Mouse (Mus musculus) heart, postnatal 14 days (tissue): Measurements from ENCODE around the gene Gm20388. TPM values are rescaled to one million over a fixed set of nuclear protein-coding genes. Genes with fewer than 3 reads are reported as not detected.

ENCODE experiments used
- DNase-seq, 2 experiments: peaks; one replicate each; pipeline ENCODE4 v3.0.0; 2021 to 2022
- intact Hi-C: fragments of 180-260 bp; cut with DNase I; formaldehyde crosslinking; loops from one replicate; pipeline ENCODE4 v1.15.1; 2025
- total RNA-seq, 2 experiments: library from RNA; stranded (reverse); gene quantifications; 2 replicates each; pipeline ENCODE4 v1.2.3; 2021

Gene Gm20388
- total RNA-seq, 2 experiments from 2014 or later, result 0.24 TPM; not detected in 1

- intact Hi-C loops, result no loop called here
- no peak for DNase-seq
These were observed 602.5 kb downstream of the Gm20388 start for GRCm38 (mm10) chr8:120513145-120513544.

- no peak for DNase-seq
- intact Hi-C loops, result no loop called here
These were observed 603.2 kb downstream of the Gm20388 start for GRCm38 (mm10) chr8:120513638-120514461.

- intact Hi-C loops, result no loop called here
These were observed 604.6 kb downstream of the Gm20388 start for GRCm38 (mm10) chr8:120515214-120515613.

GRCm38 (mm10) chr8:120515650-120516049, 605.0 kb downstream of the Gm20388 start:
- intact Hi-C loops, result no loop called here
- DNase-seq, result no peak

More at GRCm38 (mm10) chr8:120515214-120515613, 604.6 kb downstream of the Gm20388 start:
- no peak for DNase-seq

GRCm38 (mm10) chr8:120516182-120516755, 605.6 kb downstream of the Gm20388 start:
- intact Hi-C loops, result no loop called here
- DNase-seq, result no peak

GRCm38 (mm10) chr8:120517666-120518410, 607.2 kb downstream of the Gm20388 start:
- no peak for DNase-seq
- intact Hi-C loops, result no loop called here

- intact Hi-C loops, result no loop called here
- no peak for DNase-seq
These were observed 608.3 kb downstream of the Gm20388 start for GRCm38 (mm10) chr8:120518736-120519534.

- intact Hi-C loops, result no loop called here
- DNase-seq, result no peak
These were observed 609.6 kb downstream of the Gm20388 start for GRCm38 (mm10) chr8:120520287-120520686.

- intact Hi-C loops, result no loop called here
- DNase-seq, result peak; percentile 60 to 68
These were observed 610.3 kb downstream of the Gm20388 start for GRCm38 (mm10) chr8:120520707-120521590.

GRCm38 (mm10) chr8:120521591-120521965, 610.9 kb downstream of the Gm20388 start:
- no peak for DNase-seq
- intact Hi-C loops, result no loop called here

GRCm38 (mm10) chr8:120523641-120524040, 613.0 kb downstream of the Gm20388 start:
- intact Hi-C loops, result no loop called here
- no peak for DNase-seq

- DNase-seq, result no peak
- intact Hi-C loops, result no loop called here
These were observed 614.5 kb downstream of the Gm20388 start for GRCm38 (mm10) chr8:120525135-120525534.

- intact Hi-C loops, result no loop called here
- no peak for DNase-seq
These were observed 615.2 kb downstream of the Gm20388 start for GRCm38 (mm10) chr8:120525832-120526231.

GRCm38 (mm10) chr8:120526577-120526976, 615.9 kb downstream of the Gm20388 start:
- intact Hi-C loops, result no loop called here
- DNase-seq, result no peak

- intact Hi-C loops, result no loop called here
- DNase-seq, result no peak
These were observed 617.7 kb downstream of the Gm20388 start for GRCm38 (mm10) chr8:120528332-120528731.

- no peak for DNase-seq
- intact Hi-C loops, result no loop called here
These were observed 618.6 kb downstream of the Gm20388 start for GRCm38 (mm10) chr8:120529226-120529625.

GRCm38 (mm10) chr8:120530954-120531656, 620.5 kb downstream of the Gm20388 start:
- intact Hi-C loops, result no loop called here
- DNase-seq, result no peak

- DNase-seq, result no peak
- intact Hi-C loops, result loop anchor here (2.0 kb wide), 1 partner anchor 23 kb away; no protein-coding TSS in a partner anchor
These were observed 621.3 kb downstream of the Gm20388 start for GRCm38 (mm10) chr8:120531775-120532516.
